Mouse (Mus musculus) small intestine, adult 2 months (tissue): ENCODE results near the gene Eml3.

Source experiments
- CTCF ChIP-seq: fragments of 200-500 bp; IDR thresholded peaks from 2 replicates; pipeline ENCODE4 v1.5.1; 2012; ENCODE audit warnings: low read depth, mild to moderate bottlenecking, control low read depth, inconsistent platforms, low read length, moderate library complexity, mixed read lengths; ENCODE audit not compliant: insufficient replicate concordance, insufficient read length; ENCODE audit errors: extremely low read depth
- POLR2A ChIP-seq: fragments of 200-500 bp; IDR thresholded peaks from 2 replicates; pipeline ENCODE4 v1.6.1; 2012; ENCODE audit warnings: low read depth, mild to moderate bottlenecking, control low read depth, inconsistent platforms, low read length, moderate library complexity

DNA sequence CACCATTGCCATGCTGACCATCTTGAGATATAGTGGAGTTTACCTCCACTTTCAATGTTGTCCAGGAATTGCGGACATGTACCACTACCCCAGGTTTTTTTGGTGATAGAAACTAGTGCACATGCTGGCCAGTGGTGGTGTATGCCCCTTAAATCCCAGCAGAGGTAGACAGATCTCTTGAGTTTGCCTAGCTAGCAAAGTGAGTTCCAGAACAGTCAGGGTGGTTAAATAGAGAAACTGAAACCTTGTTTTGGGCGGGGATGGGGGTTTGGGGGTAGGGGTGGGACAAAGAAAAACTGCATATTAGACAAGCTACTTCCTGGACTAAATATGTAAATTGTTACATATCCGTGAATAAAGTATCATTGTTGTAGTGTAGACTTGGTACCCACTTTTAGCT is 10.4 kb upstream of the Eml3 start:
- TF ChIP-seq CTCF (no peak), POLR2A (no peak)
